Mouse (Mus musculus) CH12.LX (cell line): ENCODE measurements around the gene Pias4. TPM values are rescaled to one million over a fixed set of nuclear protein-coding genes. Genes with fewer than 3 reads are reported as not detected.
A peak's percentile ranks its signal among the peaks of the same experiment; 100 is the strongest.

Experiments used
- DNase-seq: peaks from one replicate; pipeline ENCODE4 v3.0.0-alpha.2; 2013; ENCODE audit errors: extremely low read depth
- H3K27ac ChIP-seq: 2 replicates; pipeline ENCODE4 v1.5.1; 2012; ENCODE audit warnings: low read depth, mild to moderate bottlenecking, control low read depth, moderate library complexity; ENCODE audit not compliant: insufficient read depth
- H3K27me3 ChIP-seq: replicated peaks from 2 replicates; pipeline ENCODE3; 2012; ENCODE audit warnings: inconsistent platforms
- H3K36me3 ChIP-seq, 2 experiments: replicated peaks in 1 of 2; 2 replicates each; pipeline versions ENCODE3 to v1.6.1; 2012; ENCODE audit warnings: inconsistent platforms in 1 of 2, low read length in 1 of 2, mild to moderate bottlenecking in 1 of 2, mixed read lengths in 1 of 2, moderate library complexity in 1 of 2; ENCODE audit not compliant: control insufficient read depth in 1 of 2, insufficient read depth in 1 of 2
- H3K4me1 ChIP-seq, 2 experiments: 2 replicates each; pipeline ENCODE4 v1.6.1; 2012; ENCODE audit warnings: inconsistent platforms in 1 of 2, moderate library complexity in 1 of 2; ENCODE audit not compliant: insufficient read depth in 2 of 2, control insufficient read depth in 1 of 2
- H3K4me2 ChIP-seq: 2 replicates; pipeline ENCODE4 v1.6.1; 2012; ENCODE audit warnings: low read depth, mild to moderate bottlenecking, control low read depth; ENCODE audit not compliant: poor library complexity, insufficient read depth, severe bottlenecking
- H3K4me3 ChIP-seq, 3 experiments: fragments of 150-350 bp in 1 of 3; sonication (generic) in 1 of 3; replicated peaks in 1 of 3; 2 replicates each; pipeline versions ENCODE3 to v1.5.1; 2011 to 2012; ENCODE audit warnings: low read depth in 2 of 3, low read length in 2 of 3, mild to moderate bottlenecking in 2 of 3, moderate library complexity in 2 of 3, control low read depth in 1 of 3, improper control_type of control experiment in 1 of 3, inconsistent platforms in 1 of 3, mixed read lengths in 1 of 3; ENCODE audit not compliant: poor library complexity in 1 of 3
- H3K79me2 ChIP-seq: replicated peaks from 2 replicates; pipeline ENCODE4 v1.6.1; 2012; ENCODE audit warnings: mild to moderate bottlenecking, moderate library complexity; ENCODE audit not compliant: control insufficient read depth, poor library complexity, insufficient read depth, severe bottlenecking; ENCODE audit errors: extremely low read depth
- H3K9ac ChIP-seq: 2 replicates; pipeline ENCODE4 v1.6.1; 2012; ENCODE audit warnings: low read depth, mild to moderate bottlenecking, control low read depth, moderate library complexity; ENCODE audit not compliant: insufficient read depth
- H3K9me3 ChIP-seq: replicated peaks from 2 replicates; pipeline ENCODE3; 2012; ENCODE audit warnings: low read length, inconsistent platforms, mixed read lengths
- BHLHE40 ChIP-seq: IDR thresholded peaks from 2 replicates; pipeline ENCODE4 v1.6.1; 2011; ENCODE audit warnings: mild to moderate bottlenecking, low read depth, low read length, improper control_type of control experiment
- CHD1 ChIP-seq: IDR thresholded peaks from 2 replicates; pipeline ENCODE4 v1.6.1; 2012; ENCODE audit warnings: low read depth, low read length, improper control_type of control experiment, inconsistent platforms
- CHD2 ChIP-seq: IDR thresholded peaks from 2 replicates; pipeline ENCODE4 v1.6.1; 2011; ENCODE audit warnings: low read length, improper control_type of control experiment
- CTCF ChIP-seq, 2 experiments: IDR thresholded peaks in 1 of 2; conservative IDR thresholded peaks in 1 of 2; 2 replicates each; pipeline ENCODE4 v1.5.1; 2011 to 2012; ENCODE audit warnings: low read depth in 2 of 2, low read length in 2 of 2, improper control_type of control experiment in 1 of 2, inconsistent platforms in 1 of 2, mild to moderate bottlenecking in 1 of 2, moderate library complexity in 1 of 2
- E2F4 ChIP-seq: IDR thresholded peaks from 2 replicates; pipeline ENCODE4 v1.6.1; 2011; ENCODE audit warnings: low read depth, low read length, improper control_type of control experiment; ENCODE audit not compliant: insufficient replicate concordance
- ELF1 ChIP-seq: IDR thresholded peaks from 2 replicates; pipeline ENCODE4 v1.6.1; 2014; ENCODE audit warnings: low read depth, mild to moderate bottlenecking, inconsistent platforms, low read length, improper control_type of control experiment
- EP300 ChIP-seq: IDR thresholded peaks from 2 replicates; pipeline ENCODE4 v1.6.1; 2011; ENCODE audit warnings: low read length, improper control_type of control experiment
- ETS1 ChIP-seq: conservative IDR thresholded peaks from 2 replicates; pipeline ENCODE4 v1.6.1; 2012; ENCODE audit warnings: low read depth, mild to moderate bottlenecking, inconsistent platforms, low read length, improper control_type of control experiment, moderate library complexity
- GABPA ChIP-seq: IDR thresholded peaks from 2 replicates; pipeline ENCODE4 v1.6.1; 2012; ENCODE audit warnings: low read depth, low read length, improper control_type of control experiment, inconsistent platforms; ENCODE audit not compliant: insufficient replicate concordance
- HCFC1 ChIP-seq: IDR thresholded peaks from 2 replicates; pipeline ENCODE4 v1.6.1; 2012; ENCODE audit warnings: low read depth, mild to moderate bottlenecking, inconsistent platforms, low read length, improper control_type of control experiment
- IRF4 ChIP-seq: IDR thresholded peaks from 2 replicates; pipeline ENCODE4 v1.6.1; 2014; ENCODE audit warnings: low read depth, mild to moderate bottlenecking, inconsistent platforms, low read length, improper control_type of control experiment
- JUN ChIP-seq: IDR thresholded peaks from 2 replicates; pipeline ENCODE4 v1.6.1; 2011; ENCODE audit warnings: low read depth, mild to moderate bottlenecking, low read length, improper control_type of control experiment, moderate library complexity; ENCODE audit not compliant: insufficient read depth
- JUND ChIP-seq: conservative IDR thresholded peaks from 2 replicates; pipeline ENCODE4 v1.6.1; 2011; ENCODE audit warnings: low read depth, low read length, improper control_type of control experiment
- KAT2A ChIP-seq: IDR thresholded peaks from 2 replicates; pipeline ENCODE4 v1.6.1; 2012; ENCODE audit warnings: low read length, improper control_type of control experiment, inconsistent platforms; ENCODE audit not compliant: insufficient replicate concordance
- MAFK ChIP-seq: IDR thresholded peaks from 2 replicates; pipeline ENCODE4 v1.6.1; 2011; ENCODE audit warnings: low read length, improper control_type of control experiment; ENCODE audit not compliant: insufficient replicate concordance
- MAX ChIP-seq: IDR thresholded peaks from 2 replicates; pipeline ENCODE4 v1.6.1; 2011; ENCODE audit warnings: low read length, improper control_type of control experiment
- MAZ ChIP-seq: IDR thresholded peaks from 2 replicates; pipeline ENCODE4 v1.6.1; 2012; ENCODE audit warnings: low read depth, mild to moderate bottlenecking, inconsistent platforms, low read length, improper control_type of control experiment, moderate library complexity
- MEF2A ChIP-seq: IDR thresholded peaks from 2 replicates; pipeline ENCODE4 v1.6.1; 2014; ENCODE audit warnings: low read depth, mild to moderate bottlenecking, inconsistent platforms, low read length, improper control_type of control experiment, borderline replicate concordance
- MXI1 ChIP-seq: IDR thresholded peaks from 2 replicates; pipeline ENCODE4 v1.6.1; 2011; ENCODE audit warnings: mild to moderate bottlenecking, low read depth, low read length, improper control_type of control experiment
- MYC ChIP-seq: IDR thresholded peaks from 2 replicates; pipeline ENCODE4 v1.6.1; 2011; ENCODE audit warnings: low read depth, mild to moderate bottlenecking, improper control_type of control experiment, low read length
- NELFE ChIP-seq: IDR thresholded peaks from 2 replicates; pipeline ENCODE4 v1.6.1; 2011; ENCODE audit warnings: low read depth, low read length, improper control_type of control experiment
- NRF1 ChIP-seq: IDR thresholded peaks from 2 replicates; pipeline ENCODE4 v1.6.1; 2014; ENCODE audit warnings: low read depth, mild to moderate bottlenecking, inconsistent platforms, low read length, improper control_type of control experiment, moderate library complexity
- PAX5 ChIP-seq: IDR thresholded peaks from 2 replicates; pipeline ENCODE4 v1.6.1; 2012; ENCODE audit warnings: low read length, inconsistent platforms, mixed read lengths
- POLR2A ChIP-seq: IDR thresholded peaks from 2 replicates; pipeline ENCODE4 v1.6.1; 2011; ENCODE audit warnings: low read depth, mild to moderate bottlenecking, improper control_type of control experiment, low read length
- POLR2AphosphoS2 ChIP-seq: IDR thresholded peaks from 2 replicates; pipeline ENCODE4 v1.6.1; 2011; ENCODE audit warnings: low read depth, low read length, improper control_type of control experiment
- RAD21 ChIP-seq: IDR thresholded peaks from 2 replicates; pipeline ENCODE4 v1.6.1; 2011; ENCODE audit warnings: low read depth, mild to moderate bottlenecking, low read length, improper control_type of control experiment, moderate library complexity
- RCOR1 ChIP-seq: conservative IDR thresholded peaks from 2 replicates; pipeline ENCODE4 v1.6.1; 2012; ENCODE audit warnings: low read depth, mild to moderate bottlenecking, inconsistent platforms, low read length, improper control_type of control experiment
- SIN3A ChIP-seq: IDR thresholded peaks from 2 replicates; pipeline ENCODE4 v1.6.1; 2012; ENCODE audit warnings: low read length, improper control_type of control experiment, inconsistent platforms
- SMC3 ChIP-seq: IDR thresholded peaks from 2 replicates; pipeline ENCODE4 v1.6.1; 2011; ENCODE audit warnings: low read depth, low read length, improper control_type of control experiment
- TBP ChIP-seq: conservative IDR thresholded peaks from 2 replicates; pipeline ENCODE4 v1.6.1; 2011; ENCODE audit warnings: low read depth, low read length, improper control_type of control experiment
- TCF12 ChIP-seq: IDR thresholded peaks from 2 replicates; pipeline ENCODE4 v1.6.1; 2014; ENCODE audit warnings: low read depth, mild to moderate bottlenecking, inconsistent platforms, low read length, improper control_type of control experiment
- UBTF ChIP-seq: IDR thresholded peaks from 2 replicates; pipeline ENCODE4 v1.6.1; 2012; ENCODE audit warnings: low read depth, mild to moderate bottlenecking, inconsistent platforms, low read length, improper control_type of control experiment, moderate library complexity
- USF1 ChIP-seq: IDR thresholded peaks from 2 replicates; pipeline ENCODE4 v1.6.1; 2014; ENCODE audit warnings: low read depth, mild to moderate bottlenecking, inconsistent platforms, low read length, improper control_type of control experiment
- USF2 ChIP-seq: conservative IDR thresholded peaks from 2 replicates; pipeline ENCODE4 v1.6.1; 2011; ENCODE audit warnings: low read depth, low read length, improper control_type of control experiment
- ZC3H11A ChIP-seq: IDR thresholded peaks from 2 replicates; pipeline ENCODE4 v1.6.1; 2012; ENCODE audit warnings: low read depth, mild to moderate bottlenecking, inconsistent platforms, low read length, improper control_type of control experiment
- ZKSCAN1 ChIP-seq: IDR thresholded peaks from 2 replicates; pipeline ENCODE4 v1.6.1; 2012; ENCODE audit warnings: low read depth, inconsistent platforms, low read length, improper control_type of control experiment, borderline replicate concordance
- ZMIZ1 ChIP-seq: IDR thresholded peaks from 2 replicates; pipeline ENCODE4 v1.6.1; 2012; ENCODE audit warnings: low read depth, mild to moderate bottlenecking, inconsistent platforms, low read length, improper control_type of control experiment
- ZNF384 ChIP-seq: IDR thresholded peaks from 2 replicates; pipeline ENCODE4 v1.6.1; 2012; ENCODE audit warnings: low read depth, low read length, improper control_type of control experiment, inconsistent platforms
- dilution Hi-C: fragments of 300-500 bp; cut with MboI; formaldehyde crosslinking; loops from 2 replicates; pipeline ENCODE4 v1.14.3; 2020; ENCODE audit warnings: low sequenced_read_pairs; ENCODE audit not compliant: extremely low pct_unique_long_range_greater_than_20kb, extremely low pct_ligation_motif_present
- in situ Hi-C: fragments of 300-500 bp; cut with MboI; formaldehyde crosslinking; loops from 3 replicates; pipeline ENCODE4 v1.14.3; 2019; ENCODE audit warnings: low sequenced_read_pairs, low pct_ligation_motif_present, low pct_unique_long_range_greater_than_20kb, mixed read lengths
- polyA plus RNA-seq: library from polyadenylated mRNA; unstranded; fragments of >175 nt; gene quantifications from 2 replicates; pipeline ENCODE4 v1.2.1, GENCODE M21; 2012; ENCODE audit warnings: low read depth; ENCODE audit not compliant: insufficient read length
- total RNA-seq, 2 experiments: library from RNA; depleted of rRNA; stranded (reverse); fragments of 300-350 nt in 1 of 2; fragments of >200 nt in 1 of 2; gene quantifications; 2 replicates each; pipeline ENCODE4 v1.2.3; 2012 to 2014

Pias4 gene
- total and polyA plus RNA-seq, 3 experiments = 15.3 to 33.5 (median 26.6) TPM

- H3K4me1 ChIP-seq = peaks cover 30 to 60% of the 10 kb centered on the region in 2 experiments
- H3K9ac ChIP-seq = peak overlapping the region; percentile 67
- H3K27ac ChIP-seq = peak overlapping the region; percentile 88
- H3K36me3 ChIP-seq = peaks cover 18 to 37% of the 10 kb centered on the region in 2 experiments
- H3K9me3 ChIP-seq = no peaks in the 10 kb centered on the region
- DNase-seq = peak; percentile 80
- peak overlapping the region; percentile 67 for H3K4me2 ChIP-seq
- peaks cover 5% of the 10 kb centered on the region for H3K27me3 ChIP-seq
- in situ Hi-C loops = loop anchor here (10.0 kb wide), 1 partner anchor 162 kb away; the partner anchor contains the start of genes Hmg20b and Mfsd12
- peak overlapping the region; percentile 49 to 86 (median 59) for H3K4me3 ChIP-seq
- dilution Hi-C loops = no loop called here
- H3K79me2 ChIP-seq = no peaks in the 10 kb centered on the region
- TF ChIP-seq UBTF (no peak), RAD21 (no peak), IRF4 (no peak; the same call in 1 of the 2 replicates), ZNF384 (no peak), USF1 (no peak), MEF2A (0 out of 2 replicates have a peak, but pooled peaks have one; percentile 37), TCF12 (peak; percentile 53; the same call in 1 of the 2 replicates), MXI1 (peak; percentile 54), POLR2AphosphoS2 (peak; percentile 56; the same call in 1 of the 2 replicates), MAZ (no peak), ZKSCAN1 (no peak), MAFK (no peak), MYC (no peak), KAT2A (no peak), TBP (0 out of 2 replicates have a peak, but pooled peaks have one; percentile 30), ZC3H11A (no peak), POLR2A (peak; percentile 89), JUND (no peak), USF2 (no peak), JUN (no peak), HCFC1 (0 out of 2 replicates have a peak, but pooled peaks have one; percentile 35), SIN3A (no peak; the same call in 1 of the 2 replicates), EP300 (no peak), CTCF (conservative IDR thresholded peaks at IDR 0.05 in 1 of 2, IDR thresholded peaks at IDR 0.05 in 1 of 2; ENCODE audit: low read depth in 2 of 2, low read length in 2 of 2) (0 out of 4 replicates have a peak, but pooled peaks of 1 of the 2 experiments have one; percentile 6), GABPA (no peak), SMC3 (no peak), CHD1 (no peak), CHD2 (no peak), MAX (peak; percentile 77; the same call in 1 of the 2 replicates), PAX5 (no peak), BHLHE40 (0 out of 2 replicates have a peak, but pooled peaks have one; percentile 14), ZMIZ1 (no peak; the same call in 1 of the 2 replicates), NRF1 (peak; percentile 90), NELFE (peak; percentile 80; the same call in 1 of the 2 replicates), RCOR1 (no peak), E2F4 (no peak), ETS1 (no peak), ELF1 (peak; percentile 92)
Observed at GRCm38 (mm10) chr10:81192270-81192967, 24.7 kb upstream of the Pias4 start.
